Mouse (Mus musculus) ovary, adult 18-20 months (tissue): ENCODE results near the gene Idua.
A peak's percentile ranks its signal among the peaks of the same experiment; 100 is the strongest.

ENCODE experiments used
- DNase-seq: peaks from one replicate; pipeline ENCODE4 v3.0.0; 2022; ENCODE audit warnings: low spot score, mixed read lengths

Idua gene

DNA sequence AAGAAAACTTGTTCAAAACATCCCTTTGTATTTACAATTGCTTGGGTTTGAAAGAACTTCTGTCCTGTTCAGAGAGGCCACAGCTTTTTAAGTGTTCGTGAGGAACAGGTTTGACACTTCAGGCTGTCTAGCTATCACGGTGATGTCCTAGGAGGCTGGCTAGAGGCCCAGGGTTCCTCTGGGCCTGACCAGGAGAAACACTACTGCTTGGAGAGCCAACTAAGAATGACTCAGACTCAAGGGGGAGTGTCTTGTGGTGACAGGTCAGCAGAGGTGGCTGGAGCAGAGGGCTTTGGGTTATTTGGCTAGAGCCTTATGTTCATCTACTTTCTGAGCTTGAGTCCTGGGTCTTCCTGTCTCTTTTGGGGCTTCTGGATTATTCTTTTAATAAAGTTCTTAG, 63.9 kb downstream of the Idua start:
- DNase-seq, result no peak

DNA sequence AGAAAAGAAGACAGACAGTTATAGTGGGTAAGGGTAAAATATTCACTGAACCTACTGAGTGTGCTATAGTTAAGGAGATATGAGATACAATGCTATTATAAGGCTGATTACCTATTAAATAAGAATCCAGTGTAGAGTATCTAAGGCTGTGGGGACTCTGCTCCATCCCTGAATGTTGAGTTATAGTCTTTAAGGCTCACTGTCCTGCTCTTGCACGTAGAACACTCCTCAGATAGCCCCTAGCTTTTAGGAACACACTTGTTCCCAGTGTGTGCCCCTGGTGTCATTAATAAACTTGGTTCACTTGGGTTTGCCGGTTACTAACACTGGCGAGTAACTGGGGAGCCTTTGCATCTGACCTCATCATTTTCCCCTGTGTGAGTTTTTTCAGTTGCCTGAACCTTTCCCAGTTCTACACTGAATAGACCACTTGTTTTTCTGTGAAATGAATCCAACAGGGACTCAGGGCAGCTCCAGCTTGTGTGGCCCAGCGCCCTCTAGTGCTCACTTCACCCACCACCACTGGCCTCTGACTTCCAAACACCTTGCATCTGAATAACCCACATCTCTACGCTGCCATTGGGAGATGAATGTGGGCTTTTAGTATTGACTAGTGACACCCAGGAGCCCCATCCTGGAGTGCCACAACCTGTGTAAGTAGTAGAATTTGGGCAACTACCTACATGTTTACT, 66.6 kb downstream of the Idua start:
- DNase-seq, result peak; percentile 50

DNA sequence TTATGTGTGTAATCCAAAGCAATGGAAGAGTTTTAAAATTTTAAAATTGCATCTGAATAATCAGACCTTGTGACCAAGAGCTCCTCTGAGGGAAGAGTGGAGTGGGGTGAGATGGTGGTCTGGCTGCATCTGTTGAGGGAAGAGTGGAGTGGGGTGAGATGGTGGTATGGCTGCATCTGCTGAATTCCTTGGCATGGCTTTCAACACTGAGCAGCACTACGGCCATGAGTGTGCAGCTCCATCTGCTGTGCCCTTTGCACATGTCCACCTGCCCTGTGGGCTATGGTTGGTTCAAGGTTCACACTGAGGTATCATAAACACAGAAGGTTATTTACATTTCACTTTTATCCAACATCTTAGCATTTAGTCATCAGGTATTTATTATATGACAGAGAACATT, 67.3 kb downstream of the Idua start:
- DNase-seq, result no peak
